Mouse (Mus musculus): ENCODE data around the gene Il2rg.

Gene Il2rg

DNA sequence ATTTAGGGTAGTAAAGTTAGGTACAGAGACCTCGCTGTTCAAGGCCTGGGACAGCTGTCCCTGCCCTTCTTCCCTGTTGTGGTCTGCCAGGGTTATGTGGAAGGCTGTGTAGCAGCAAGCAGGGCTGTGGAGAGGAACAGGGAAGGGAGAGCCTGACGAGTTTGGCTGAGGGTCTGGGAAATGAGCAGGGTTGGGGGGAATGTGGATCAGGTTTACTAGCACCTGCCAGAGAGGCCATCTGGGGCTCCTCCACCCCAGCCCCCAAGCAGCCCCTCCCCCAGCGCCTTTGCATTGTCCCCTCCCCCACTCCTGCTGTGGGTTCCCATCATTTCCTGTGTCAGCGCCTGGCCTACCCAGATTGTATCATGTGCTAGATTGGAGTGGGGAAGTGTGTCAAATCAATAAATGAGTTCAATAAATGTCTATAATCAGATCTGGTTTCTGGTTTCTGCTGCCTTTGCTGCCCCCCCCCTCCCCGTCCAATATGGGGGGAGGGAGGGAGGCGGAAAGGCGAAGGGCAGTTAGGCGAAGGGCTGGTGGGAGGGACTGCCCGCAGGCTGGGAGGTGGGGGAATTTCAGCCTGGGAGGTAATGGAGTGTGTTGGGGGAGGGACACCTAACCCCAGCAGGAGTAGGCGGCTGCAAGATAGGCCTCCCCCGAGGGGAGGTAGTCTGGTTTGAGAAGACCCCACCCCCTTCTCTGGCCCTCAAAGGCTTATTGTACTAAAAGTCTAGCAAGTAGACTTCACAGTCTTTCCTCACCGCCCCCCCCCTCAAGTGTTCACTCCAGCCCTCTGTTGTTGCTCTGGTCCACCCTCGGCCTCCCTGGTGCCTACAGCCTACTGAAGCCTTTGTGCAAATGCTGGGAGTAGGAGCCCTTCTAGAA, 7.4 kb downstream of the Il2rg start:
- DNase-seq (ENCODE audit: low read depth, low spot score): no peak

DNA sequence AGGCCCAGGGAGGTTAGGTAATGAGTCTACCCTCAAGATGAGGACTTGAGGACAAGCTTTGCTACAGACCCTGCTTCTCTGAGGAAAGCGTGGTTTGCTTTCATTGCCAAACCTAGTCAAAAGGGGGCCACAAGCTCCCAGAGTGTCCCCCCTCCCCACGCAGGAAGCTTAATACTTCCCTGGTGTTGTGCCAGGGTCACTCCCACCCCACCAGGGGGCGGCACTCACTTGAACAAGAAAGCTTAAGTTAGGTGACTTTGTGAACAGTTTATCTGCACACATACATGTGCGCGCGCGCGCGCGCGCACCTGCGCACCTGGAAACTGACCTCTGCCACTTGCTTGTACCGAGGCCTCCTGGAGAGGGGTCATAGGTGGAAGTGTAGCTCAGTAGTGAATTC, 11.5 kb downstream of the Il2rg start:
- DNase-seq (ENCODE audit: low read depth, low spot score): no peak

DNA sequence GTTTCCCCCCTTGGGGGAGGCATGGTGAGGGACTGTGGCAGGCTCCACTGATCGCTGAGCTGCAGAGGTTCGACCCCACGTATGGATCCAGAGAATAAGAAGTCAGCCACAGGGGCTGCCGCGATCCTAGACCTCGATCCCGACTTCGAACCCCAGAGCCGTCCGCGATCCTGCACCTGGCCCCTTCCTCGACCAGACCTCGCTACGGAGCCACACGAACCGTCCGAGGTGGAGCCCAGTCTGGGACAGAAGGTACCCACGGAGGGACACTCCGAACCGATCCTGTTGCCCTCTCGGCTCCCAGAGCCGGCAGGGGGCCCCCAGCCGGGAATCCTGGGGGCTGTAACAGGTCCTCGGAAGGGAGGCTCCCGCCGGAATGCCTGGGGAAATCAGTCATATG, 13.3 kb downstream of the Il2rg start:
- no peak for DNase-seq (ENCODE audit: low read depth, low spot score)

DNA sequence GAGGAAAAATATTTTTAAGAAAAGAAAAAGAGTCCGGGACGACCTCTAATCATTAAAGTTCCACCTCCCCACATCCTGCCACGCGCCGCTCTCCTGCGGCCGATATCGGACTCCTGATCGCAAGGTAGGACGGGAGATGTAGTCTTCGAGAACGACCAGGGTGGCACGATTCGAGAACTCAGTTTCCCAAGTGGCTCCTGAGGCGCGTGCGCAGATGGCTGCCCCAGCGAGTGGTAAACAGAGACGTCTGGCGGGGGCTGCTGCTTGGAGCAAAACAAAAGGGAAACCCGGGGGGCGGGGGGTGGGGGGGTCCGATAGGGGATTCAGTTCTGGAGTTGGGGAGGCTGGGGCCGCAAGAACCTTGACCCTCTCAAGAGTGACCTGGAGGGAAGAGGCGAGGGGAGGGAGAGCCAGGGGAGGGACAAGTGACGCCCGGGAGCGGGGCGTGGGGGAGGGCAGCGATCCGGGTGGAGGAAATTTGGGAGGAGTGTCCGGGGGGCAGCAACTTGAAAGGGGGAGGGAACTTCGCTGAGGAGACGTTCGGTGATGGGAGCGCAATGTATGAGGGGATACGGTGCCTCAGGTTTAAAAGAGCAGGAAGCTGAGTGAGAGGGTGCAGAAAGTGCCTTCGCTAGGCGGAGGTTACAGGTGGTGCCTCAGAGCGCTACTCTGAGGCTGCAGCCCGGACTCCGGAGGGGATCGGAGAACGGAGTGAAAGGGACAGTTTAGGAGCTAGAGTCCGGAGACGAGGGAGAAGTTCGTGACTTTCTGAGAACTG, 13.9 kb downstream of the Il2rg start, which contains the start of gene Foxo4:
Gene Foxo4, plus strand, starts transcription at position 577 of the 778 bp plus-strand sequence.
- peak; percentile 91 for DNase-seq (ENCODE audit: low read depth, low spot score)

DNA sequence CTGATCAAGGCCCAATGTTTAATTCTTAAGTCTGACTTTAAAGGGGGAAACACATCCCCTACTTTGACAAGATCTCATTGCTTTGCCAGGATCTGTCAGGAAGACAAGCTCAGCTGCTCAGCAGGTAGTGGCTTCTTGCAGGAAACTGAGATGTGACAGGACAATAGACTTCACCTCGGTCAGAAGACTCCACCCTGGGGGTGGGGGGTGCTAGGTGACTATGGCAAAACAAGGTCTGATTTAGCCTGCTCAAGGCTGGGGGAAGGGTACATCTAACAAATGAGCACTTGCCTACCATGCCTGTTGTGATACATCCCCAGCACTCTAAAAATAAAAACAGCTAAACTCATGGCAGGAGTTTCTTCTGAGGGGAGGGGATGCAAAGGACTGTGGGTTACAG, 23.0 kb downstream of the Il2rg start:
- DNase-seq (ENCODE audit: low read depth, low spot score): no peak

DNA sequence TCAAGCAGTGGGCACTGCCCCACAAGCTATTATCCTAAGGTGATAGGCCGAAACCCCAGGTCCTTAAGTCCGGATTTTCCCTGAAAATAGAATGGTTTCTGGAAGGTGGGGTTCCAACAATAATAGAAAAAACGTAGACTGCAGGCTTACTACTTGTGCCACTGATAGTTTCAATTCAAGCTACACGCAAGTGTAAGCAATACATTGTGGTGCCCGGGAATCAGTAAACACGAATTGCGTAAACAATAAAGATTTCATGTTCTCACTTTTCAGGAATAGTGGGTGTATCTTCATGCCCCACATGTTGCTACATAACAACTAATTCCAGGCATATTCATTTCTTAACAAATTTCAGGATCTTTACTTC, 45.3 kb downstream of the Il2rg start:
- no peak for DNase-seq (ENCODE audit: low read depth, low spot score)

DNA sequence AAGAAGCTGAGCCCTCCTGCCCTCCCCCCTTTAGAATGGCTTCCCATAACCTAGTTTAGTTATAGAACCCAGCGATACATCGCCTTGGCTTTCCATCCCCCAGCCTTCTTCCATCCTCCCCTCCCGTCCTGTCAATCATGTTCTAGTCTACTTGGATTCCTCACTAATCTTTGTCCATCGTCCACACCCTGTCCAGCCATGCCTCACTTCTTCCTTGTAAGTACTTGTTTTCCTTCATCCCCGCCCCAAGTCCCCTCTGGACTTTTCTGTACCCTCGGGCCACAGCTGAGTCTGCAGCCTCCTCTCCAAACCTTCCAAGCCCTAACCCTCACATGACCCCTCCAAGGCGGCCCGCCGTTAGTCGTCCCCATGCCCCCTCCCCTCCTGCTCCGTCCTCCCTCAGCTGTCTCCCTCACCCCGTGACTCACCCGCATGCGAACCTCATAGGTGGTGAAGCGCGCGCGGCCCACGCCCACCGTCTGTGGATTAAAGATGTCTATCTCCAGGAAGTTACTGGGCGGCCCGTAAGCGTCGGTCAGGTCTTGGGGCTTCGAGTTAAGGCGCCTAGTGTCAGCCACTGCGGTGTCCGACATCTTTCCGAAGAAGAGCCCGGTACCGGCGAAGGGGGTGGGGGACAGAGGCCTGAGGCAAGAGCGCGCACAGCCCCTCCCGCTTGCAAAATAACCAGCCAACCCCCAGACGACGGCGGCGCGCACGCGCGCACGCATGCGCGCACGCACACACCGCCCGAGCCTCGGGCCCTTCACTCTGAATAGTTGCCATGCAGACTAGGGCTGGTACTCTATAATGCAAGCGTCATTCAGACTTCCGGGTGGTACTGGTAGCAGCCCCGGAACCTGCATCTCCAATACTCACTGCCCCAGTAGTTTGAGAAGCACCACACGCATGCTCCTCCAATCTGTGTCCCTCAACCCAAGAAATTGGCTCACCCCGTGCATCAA, 45.9 kb downstream of the Il2rg start, which contains the start of gene Snx12:
Gene Snx12, minus strand, starts transcription at position 730 of the 962 bp plus-strand sequence.
- DNase-seq (ENCODE audit: low read depth, low spot score): peak; percentile 95

All from 3T3-L1 (cell line).